Mouse (Mus musculus): Measurements from ENCODE around the gene Sod1. TPM values are rescaled to one million over a fixed set of nuclear protein-coding genes. Genes with fewer than 3 reads are reported as not detected.

Sod1 gene
- total and polyA plus RNA-seq, 2 experiments from 2014 or later, result 183 to 1,259 TPM

DNA sequence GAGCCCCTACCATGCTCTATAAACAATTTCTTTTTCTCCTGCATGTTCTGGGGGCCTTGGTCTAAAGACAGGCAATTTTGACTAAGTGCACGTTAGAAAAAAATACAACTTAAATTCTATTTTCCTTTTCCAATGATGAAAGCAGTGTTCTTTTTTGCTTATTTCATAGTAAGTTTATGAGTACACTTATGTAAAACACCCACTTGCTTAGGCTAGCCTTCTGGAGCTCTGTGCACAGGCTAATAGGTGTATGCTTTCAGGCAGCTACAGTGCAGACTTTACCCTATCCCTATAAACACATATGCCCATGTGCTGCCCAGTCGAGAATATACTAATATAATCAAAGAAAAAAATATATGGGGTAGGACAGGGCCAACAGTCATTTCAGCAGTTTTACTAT, 32.0 kb downstream of the Sod1 start:
- peaks cover 46% of the 10 kb centered on the region for H3K36me3 ChIP-seq (ENCODE audit: insufficient read depth, low read length)
- ATAC-seq (ENCODE audit: low FRiP score), result no peak
- TF ChIP-seq CTCF (IDR thresholded peaks at IDR 0.05), result no peak

DNA sequence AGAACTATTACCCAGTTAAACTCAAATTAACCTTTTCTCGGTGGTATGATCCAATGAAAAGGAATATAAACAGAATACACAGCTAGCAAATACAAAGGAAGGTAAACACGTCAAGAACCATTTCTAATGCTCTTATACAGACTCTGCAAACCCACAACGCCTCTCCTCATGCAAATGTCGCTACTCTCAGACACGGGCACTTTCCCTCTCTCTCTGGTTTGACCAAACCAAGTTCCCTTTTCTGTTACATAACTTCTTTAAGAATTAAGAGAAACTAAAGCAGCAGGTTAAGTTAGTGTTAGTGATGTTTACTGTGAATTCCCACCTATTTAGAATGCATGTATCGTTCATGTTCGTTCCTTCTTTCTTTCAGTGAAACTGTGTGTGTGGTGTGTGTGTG, 38.4 kb downstream of the Sod1 start:
- H3K4me3 ChIP-seq (ENCODE audit: low read depth, low read length), result no peak overlapping the region
- peaks cover 34% of the 10 kb centered on the region for H3K36me3 ChIP-seq (ENCODE audit: insufficient read depth, low read length)
- no peak overlapping the region for H3K9ac ChIP-seq (replicated peaks; ENCODE audit: low read length, poor library complexity, severe bottlenecking)
- no peak for ATAC-seq (ENCODE audit: low FRiP score)
- H3K4me2 ChIP-seq (ENCODE audit: low read depth, low read length, poor library complexity, severe bottlenecking), result no peak overlapping the region
- no peaks in the 10 kb centered on the region for H3K9me3 ChIP-seq (ENCODE audit: low read length)
- H3K27me3 ChIP-seq (ENCODE audit: insufficient read depth, low read length), result no peaks in the 10 kb centered on the region
- H3K4me1 ChIP-seq (ENCODE audit: insufficient read depth, low read length), result no peaks in the 10 kb centered on the region
- WGBS, result 89% methylated on average over 7 of the region's 7 CpGs
- no peak overlapping the region for H3K27ac ChIP-seq (ENCODE audit: low read depth, low read length)
- no peak for DNase-seq (ENCODE audit: low spot score)
- TF ChIP-seq CTCF (IDR thresholded peaks at IDR 0.05), result no peak

More for the DNA sequence above, 32.0 kb downstream of the Sod1 start:
- Histone ChIP-seq H3K27me3 (ENCODE audit: insufficient read depth, low read length) (no peaks in the 10 kb centered on the region), H3K9ac (replicated peaks; ENCODE audit: low read length, poor library complexity, severe bottlenecking) (no peak overlapping the region), H3K4me1 (ENCODE audit: insufficient read depth, low read length) (no peaks in the 10 kb centered on the region), H3K4me2 (ENCODE audit: low read depth, low read length, poor library complexity, severe bottlenecking) (no peak overlapping the region), H3K9me3 (ENCODE audit: low read length) (no peaks in the 10 kb centered on the region), H3K27ac (ENCODE audit: low read depth, low read length) (no peak overlapping the region), H3K4me3 (ENCODE audit: low read depth, low read length) (no peak overlapping the region)
- WGBS, result 92% methylated on average over 2 of the region's 2 CpGs
- no peak for DNase-seq (ENCODE audit: low spot score)

DNA sequence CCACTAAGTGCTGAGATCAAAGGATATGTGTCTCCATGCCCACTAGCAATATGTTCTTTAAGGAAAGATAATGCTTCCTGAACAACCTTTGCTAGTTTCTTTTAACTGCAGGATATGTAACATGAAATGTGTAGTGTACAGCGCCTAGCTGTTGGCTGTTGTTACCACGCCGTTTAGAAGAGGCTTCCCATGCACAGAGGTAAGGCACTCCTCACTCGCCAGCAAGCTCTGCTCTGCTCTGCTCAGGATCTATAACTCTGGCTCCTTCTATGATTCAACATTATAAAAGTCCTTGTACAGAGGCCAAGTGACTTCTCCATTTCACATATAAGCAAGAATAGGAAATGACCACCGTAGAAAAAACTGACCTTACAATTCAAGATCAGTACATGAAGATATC, 39.1 kb downstream of the Sod1 start:
- no peak for DNase-seq (ENCODE audit: low spot score)
- H3K9me3 ChIP-seq (ENCODE audit: low read length), result no peaks in the 10 kb centered on the region
- no peak overlapping the region for H3K4me3 ChIP-seq (ENCODE audit: low read depth, low read length)
- H3K4me1 ChIP-seq (ENCODE audit: insufficient read depth, low read length), result no peaks in the 10 kb centered on the region
- no peak overlapping the region for H3K4me2 ChIP-seq (ENCODE audit: low read depth, low read length, poor library complexity, severe bottlenecking)
- WGBS, result 87% methylated on average over 5 of the region's 5 CpGs
- ATAC-seq (ENCODE audit: low FRiP score), result no peak
- H3K9ac ChIP-seq (replicated peaks; ENCODE audit: low read length, poor library complexity, severe bottlenecking), result no peak overlapping the region
- peaks cover 34% of the 10 kb centered on the region for H3K36me3 ChIP-seq (ENCODE audit: insufficient read depth, low read length)
- no peak overlapping the region for H3K27ac ChIP-seq (ENCODE audit: low read depth, low read length)
- TF ChIP-seq CTCF (IDR thresholded peaks at IDR 0.05), result no peak
- H3K27me3 ChIP-seq (ENCODE audit: insufficient read depth, low read length), result no peaks in the 10 kb centered on the region

DNA sequence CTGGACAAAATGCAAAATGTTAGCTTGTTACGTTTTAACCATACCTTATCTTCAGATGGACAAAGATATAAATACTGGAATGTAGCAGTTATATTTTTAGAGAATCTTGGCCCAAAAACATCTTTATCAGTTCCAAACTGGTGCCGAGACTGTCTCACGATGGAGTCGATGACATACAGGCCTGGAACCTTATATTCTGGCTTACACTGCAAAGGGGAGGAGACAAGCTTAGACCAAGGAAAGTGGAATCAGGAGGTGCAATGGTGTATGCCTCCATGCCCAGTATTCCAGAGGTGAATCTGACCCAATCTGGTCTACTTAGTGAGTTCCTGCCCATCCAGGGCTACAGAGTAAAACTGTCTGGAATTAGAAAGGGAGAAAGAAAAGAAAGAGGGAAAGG, 39.5 kb downstream of the Sod1 start:
- no peak for TF ChIP-seq CTCF (IDR thresholded peaks at IDR 0.05)
- H3K9ac ChIP-seq (replicated peaks; ENCODE audit: low read length, poor library complexity, severe bottlenecking), result no peak overlapping the region
- no peak overlapping the region for H3K4me3 ChIP-seq (ENCODE audit: low read depth, low read length)
- WGBS, result 97% methylated on average over 4 of the region's 4 CpGs
- no peak overlapping the region for H3K4me2 ChIP-seq (ENCODE audit: low read depth, low read length, poor library complexity, severe bottlenecking)
- ATAC-seq (ENCODE audit: low FRiP score) (no peak), DNase-seq (ENCODE audit: low spot score) (no peak)
- H3K27me3 ChIP-seq (ENCODE audit: insufficient read depth, low read length), result no peaks in the 10 kb centered on the region
- no peaks in the 10 kb centered on the region for H3K4me1 ChIP-seq (ENCODE audit: insufficient read depth, low read length)
- H3K9me3 ChIP-seq (ENCODE audit: low read length), result no peaks in the 10 kb centered on the region
- H3K36me3 ChIP-seq (ENCODE audit: insufficient read depth, low read length), result peaks cover 34% of the 10 kb centered on the region
- no peak overlapping the region for H3K27ac ChIP-seq (ENCODE audit: low read depth, low read length)

DNA sequence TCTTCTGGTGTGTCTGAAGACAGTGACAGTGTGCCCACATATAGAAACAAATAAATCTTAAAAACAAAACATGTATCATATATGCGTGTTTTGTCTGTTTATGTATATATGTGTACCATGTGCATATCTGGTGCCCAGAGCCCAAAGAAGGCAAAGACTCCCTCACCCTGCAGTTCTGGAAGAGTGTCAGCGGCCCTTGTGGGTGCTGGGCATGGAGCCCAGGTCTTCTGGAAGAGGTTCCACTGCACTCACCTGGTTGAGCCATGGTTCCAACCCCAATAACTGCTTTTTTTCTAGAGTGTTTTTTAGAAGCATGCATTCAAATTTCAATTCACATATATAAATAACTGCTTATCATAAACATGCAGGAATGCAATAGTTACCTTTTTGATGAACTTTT, 41.2 kb downstream of the Sod1 start:
- DNase-seq (ENCODE audit: low spot score), result no peak
- Histone ChIP-seq H3K4me2 (ENCODE audit: low read depth, low read length, poor library complexity, severe bottlenecking) (no peak overlapping the region), H3K27me3 (ENCODE audit: insufficient read depth, low read length) (no peaks in the 10 kb centered on the region), H3K9ac (replicated peaks; ENCODE audit: low read length, poor library complexity, severe bottlenecking) (no peak overlapping the region), H3K27ac (ENCODE audit: low read depth, low read length) (no peak overlapping the region), H3K4me1 (ENCODE audit: insufficient read depth, low read length) (no peaks in the 10 kb centered on the region), H3K36me3 (ENCODE audit: insufficient read depth, low read length) (peaks cover 24% of the 10 kb centered on the region), H3K4me3 (ENCODE audit: low read depth, low read length) (no peak overlapping the region), H3K9me3 (ENCODE audit: low read length) (no peaks in the 10 kb centered on the region)
- ATAC-seq (ENCODE audit: low FRiP score), result no peak
- WGBS, result 97% methylated on average over 2 of the region's 2 CpGs
- TF ChIP-seq CTCF (IDR thresholded peaks at IDR 0.05), result no peak

DNA sequence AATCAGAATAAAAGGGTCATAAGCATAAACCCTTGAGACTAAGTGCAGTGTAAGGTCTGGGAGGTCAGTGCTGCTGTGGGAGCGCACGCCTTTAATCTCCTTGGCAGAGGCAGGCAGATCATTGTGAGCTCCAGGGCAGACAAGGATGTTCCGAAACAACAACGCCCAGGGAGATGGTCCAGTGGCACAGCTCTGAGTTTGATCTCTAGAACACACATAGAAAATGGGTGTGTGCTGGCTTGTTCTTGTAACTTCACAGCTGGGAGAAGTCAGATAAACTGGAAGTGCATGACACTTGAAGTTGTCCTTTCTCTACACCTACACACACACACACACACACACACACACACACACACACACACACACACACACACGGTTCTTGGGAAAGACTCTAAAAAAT, 43.5 kb downstream of the Sod1 start:
- Histone ChIP-seq H3K9me3 (ENCODE audit: low read length) (no peaks in the 10 kb centered on the region), H3K4me1 (ENCODE audit: insufficient read depth, low read length) (no peaks in the 10 kb centered on the region), H3K36me3 (ENCODE audit: insufficient read depth, low read length) (peaks cover 13% of the 10 kb centered on the region; the same call in 1 of the 2 replicates), H3K9ac (replicated peaks; ENCODE audit: low read length, poor library complexity, severe bottlenecking) (no peak overlapping the region), H3K27ac (ENCODE audit: low read depth, low read length) (no peak overlapping the region), H3K27me3 (ENCODE audit: insufficient read depth, low read length) (no peaks in the 10 kb centered on the region), H3K4me3 (ENCODE audit: low read depth, low read length) (no peak overlapping the region), H3K4me2 (ENCODE audit: low read depth, low read length, poor library complexity, severe bottlenecking) (no peak overlapping the region)
- no peak for ATAC-seq (ENCODE audit: low FRiP score)
- TF ChIP-seq CTCF (IDR thresholded peaks at IDR 0.05), result no peak
- 70% methylated on average over 5 of the region's 5 CpGs for WGBS
- no peak for DNase-seq (ENCODE audit: low spot score)

All from midbrain, postnatal 0 days (tissue).